Mouse (Mus musculus): ENCODE results near the gene Ric1. TPM values are rescaled to one million over a fixed set of nuclear protein-coding genes. Genes with fewer than 3 reads are reported as not detected.
"Not testable (repeated sequence)": the region's sequence is repeated elsewhere in the genome, so short reads cannot be mapped to it uniquely, and the experiment has no call there.

Ric1 gene
- total and polyA plus RNA-seq, 2 experiments from 2014 or later: 13.8 to 37.4 TPM

GRCm38 (mm10) chr19:29550618-29551017 is 28.5 kb downstream of the Ric1 start:
- Histone ChIP-seq H3K9ac (replicated peaks; ENCODE audit: low read length, poor library complexity, severe bottlenecking) (no peak overlapping the region), H3K36me3 (ENCODE audit: insufficient read depth, low read length) (no peaks in the 10 kb centered on the region), H3K4me1 (ENCODE audit: insufficient read depth, low read length) (no peaks in the 10 kb centered on the region), H3K9me3 (ENCODE audit: low read length) (no peaks in the 10 kb centered on the region), H3K4me3 (ENCODE audit: low read depth, low read length) (no peak overlapping the region), H3K27me3 (ENCODE audit: insufficient read depth, low read length) (no peaks in the 10 kb centered on the region), H3K27ac (ENCODE audit: low read depth, low read length) (no peak overlapping the region), H3K4me2 (ENCODE audit: low read depth, low read length, poor library complexity, severe bottlenecking) (no peak overlapping the region)
- 90% methylated on average over 2 of the region's 2 CpGs for WGBS
- TF ChIP-seq CTCF (IDR thresholded peaks at IDR 0.05): no peak
- ATAC-seq (ENCODE audit: low FRiP score): no peak
- DNase-seq (ENCODE audit: low spot score): no peak

- no peaks in the 10 kb centered on the region for H3K36me3 ChIP-seq (ENCODE audit: insufficient read depth, low read length)
- no peak for ATAC-seq (ENCODE audit: low FRiP score)
Measured at GRCm38 (mm10) chr19:29551128-29551527, 29.0 kb downstream of the Ric1 start.

GRCm38 (mm10) chr19:29551980-29552379 is 29.9 kb downstream of the Ric1 start:
- H3K36me3 ChIP-seq (ENCODE audit: insufficient read depth, low read length); H3K4me2 ChIP-seq (ENCODE audit: low read depth, low read length, poor library complexity, severe bottlenecking); DNase-seq (ENCODE audit: low spot score); ATAC-seq (ENCODE audit: low FRiP score); H3K4me3 ChIP-seq (ENCODE audit: low read depth, low read length); H3K9me3 ChIP-seq (ENCODE audit: low read length); H3K9ac ChIP-seq (replicated peaks; ENCODE audit: low read length, poor library complexity, severe bottlenecking); H3K4me1 ChIP-seq (ENCODE audit: insufficient read depth, low read length); H3K27me3 ChIP-seq (ENCODE audit: insufficient read depth, low read length); H3K27ac ChIP-seq (ENCODE audit: low read depth, low read length): not testable (repeated sequence)
- 97% methylated on average over 1 of the region's 1 CpGs for WGBS

More at GRCm38 (mm10) chr19:29551128-29551527, 29.0 kb downstream of the Ric1 start:
- Histone ChIP-seq H3K4me2 (ENCODE audit: low read depth, low read length, poor library complexity, severe bottlenecking) (no peak overlapping the region), H3K4me3 (ENCODE audit: low read depth, low read length) (no peak overlapping the region), H3K27me3 (ENCODE audit: insufficient read depth, low read length) (no peaks in the 10 kb centered on the region), H3K9ac (replicated peaks; ENCODE audit: low read length, poor library complexity, severe bottlenecking) (no peak overlapping the region), H3K27ac (ENCODE audit: low read depth, low read length) (no peak overlapping the region), H3K4me1 (ENCODE audit: insufficient read depth, low read length) (no peaks in the 10 kb centered on the region), H3K9me3 (ENCODE audit: low read length) (no peaks in the 10 kb centered on the region)
- TF ChIP-seq CTCF (IDR thresholded peaks at IDR 0.05): no peak
- 96% methylated on average over 1 of the region's 1 CpGs for WGBS
- DNase-seq (ENCODE audit: low spot score): no peak

GRCm38 (mm10) chr19:29557171-29557845 is 35.2 kb downstream of the Ric1 start:
- not testable (repeated sequence) for ATAC-seq (ENCODE audit: low FRiP score); H3K4me3 ChIP-seq (ENCODE audit: low read depth, low read length); H3K4me2 ChIP-seq (ENCODE audit: low read depth, low read length, poor library complexity, severe bottlenecking); DNase-seq (ENCODE audit: low spot score); H3K27me3 ChIP-seq (ENCODE audit: insufficient read depth, low read length); H3K36me3 ChIP-seq (ENCODE audit: insufficient read depth, low read length); H3K9me3 ChIP-seq (ENCODE audit: low read length); H3K4me1 ChIP-seq (ENCODE audit: insufficient read depth, low read length); H3K27ac ChIP-seq (ENCODE audit: low read depth, low read length); H3K9ac ChIP-seq (replicated peaks; ENCODE audit: low read length, poor library complexity, severe bottlenecking)
- WGBS: 96% methylated on average over 7 of the region's 7 CpGs

- TF ChIP-seq CTCF (IDR thresholded peaks at IDR 0.05): no peak
- no peak overlapping the region for H3K4me2 ChIP-seq (ENCODE audit: low read depth, low read length, poor library complexity, severe bottlenecking)
- no peak overlapping the region for H3K9ac ChIP-seq (replicated peaks; ENCODE audit: low read length, poor library complexity, severe bottlenecking)
- no peak overlapping the region for H3K4me3 ChIP-seq (ENCODE audit: low read depth, low read length)
- no peaks in the 10 kb centered on the region for H3K9me3 ChIP-seq (ENCODE audit: low read length)
- H3K27ac ChIP-seq (ENCODE audit: low read depth, low read length): no peak overlapping the region
- no peaks in the 10 kb centered on the region for H3K27me3 ChIP-seq (ENCODE audit: insufficient read depth, low read length)
- ATAC-seq (ENCODE audit: low FRiP score): no peak
- DNase-seq (ENCODE audit: low spot score): no peak
- no peaks in the 10 kb centered on the region for H3K36me3 ChIP-seq (ENCODE audit: insufficient read depth, low read length)
- no peaks in the 10 kb centered on the region for H3K4me1 ChIP-seq (ENCODE audit: insufficient read depth, low read length)
- 92% methylated on average over 4 of the region's 4 CpGs for WGBS
Measured at GRCm38 (mm10) chr19:29562166-29562565, 40.1 kb downstream of the Ric1 start.

- H3K27ac ChIP-seq (ENCODE audit: low read depth, low read length): no peak overlapping the region
- no peaks in the 10 kb centered on the region for H3K36me3 ChIP-seq (ENCODE audit: insufficient read depth, low read length)
- no peak for DNase-seq (ENCODE audit: low spot score)
- no peaks in the 10 kb centered on the region for H3K27me3 ChIP-seq (ENCODE audit: insufficient read depth, low read length)
- ATAC-seq (ENCODE audit: low FRiP score): no peak
- 83% methylated on average over 3 of the region's 3 CpGs for WGBS
- no peak overlapping the region for H3K4me3 ChIP-seq (ENCODE audit: low read depth, low read length)
- no peaks in the 10 kb centered on the region for H3K4me1 ChIP-seq (ENCODE audit: insufficient read depth, low read length)
- no peak overlapping the region for H3K4me2 ChIP-seq (ENCODE audit: low read depth, low read length, poor library complexity, severe bottlenecking)
- H3K9ac ChIP-seq (replicated peaks; ENCODE audit: low read length, poor library complexity, severe bottlenecking): no peak overlapping the region
- no peaks in the 10 kb centered on the region for H3K9me3 ChIP-seq (ENCODE audit: low read length)
- no peak for TF ChIP-seq CTCF (IDR thresholded peaks at IDR 0.05)
Measured at GRCm38 (mm10) chr19:29562603-29563002, 40.5 kb downstream of the Ric1 start.
